ENCODE assay signal across 8 mouse cellular contexts in genomic region chr15:83998115-83998514, GRCm38 (mm10).
A peak's percentile ranks its signal among the peaks of the same experiment; 100 is the strongest.
DNase-seq lines count a peak whose midpoint lies in the region; ATAC-seq lines count a peak whose summit lies in the region.

No protein-coding gene starts in this region.

- peak overlapping the region; percentile 26; the same call in 1 of the 2 replicates for H3K4me2 ChIP-seq in neural tube, embryonic 14.5 days (ENCODE audit: low read depth, low read length)

- intact Hi-C loops in left cerebral cortex, postnatal 4 days (cut with DNase I), result loop anchor here (10.0 kb wide), 1 partner anchor 153 kb away; no protein-coding TSS in a partner anchor

- DNase-seq in heart, adult 11 months, result peak; percentile 96
- DNase-seq in heart, embryonic 10.5 days (ENCODE audit: low spot score), result no peak
- DNase-seq in forebrain, embryonic 10.5 days (ENCODE audit: extremely low spot score, low spot score), result peak; percentile 36
- peak; percentile 15 for DNase-seq in heart, postnatal 4 days
- peak; percentile 37 for DNase-seq in left cerebral cortex, postnatal 4 days

- 20% methylated on average over 19 of the region's 19 CpGs for WGBS in heart, embryonic 10.5 days
- 12% methylated on average over 19 of the region's 19 CpGs for WGBS in forebrain, embryonic 10.5 days
- WGBS in neural tube, embryonic 14.5 days, result 4% methylated on average over 19 of the region's 19 CpGs

- H3K9me3 ChIP-seq in heart, embryonic 10.5 days, result no peaks in the 10 kb centered on the region
- no peaks in the 10 kb centered on the region; the same call in 1 of the 2 replicates for H3K9me3 ChIP-seq in forebrain, embryonic 10.5 days
- no peaks in the 10 kb centered on the region for H3K9me3 ChIP-seq in neural tube, embryonic 14.5 days (ENCODE audit: control insufficient read depth, low read length)

- no peaks in the 10 kb centered on the region for H3K4me1 ChIP-seq in heart, embryonic 10.5 days
- peaks cover 24% of the 10 kb centered on the region for H3K4me1 ChIP-seq in forebrain, embryonic 10.5 days
- H3K4me1 ChIP-seq in neural tube, embryonic 14.5 days (ENCODE audit: control insufficient read depth, insufficient read depth, low read length), result peaks cover 16% of the 10 kb centered on the region; the same call in 1 of the 2 replicates

- ATAC-seq in neural tube, embryonic 14.5 days (ENCODE audit: low read depth), result peak; percentile 85
- ATAC-seq in activated CD4-positive, CD25-positive, alpha-beta regulatory T cell, adult 4 months, result no peak
- no peak for ATAC-seq in megakaryocyte progenitor cell, adult 5-6 weeks (replicated peaks; ENCODE audit: poor library complexity)

- H3K9ac ChIP-seq in neural tube, embryonic 14.5 days (replicated peaks; ENCODE audit: low read depth, low read length), result no peak overlapping the region

- peaks cover 43% of the 10 kb centered on the region for H3K27me3 ChIP-seq in heart, embryonic 10.5 days (ENCODE audit: insufficient read depth, poor library complexity, severe bottlenecking)
- peaks cover 36% of the 10 kb centered on the region for H3K27me3 ChIP-seq in forebrain, embryonic 10.5 days (ENCODE audit: poor library complexity, severe bottlenecking)
- no peaks in the 10 kb centered on the region for H3K27me3 ChIP-seq in neural tube, embryonic 14.5 days (ENCODE audit: control insufficient read depth, insufficient read depth, low read length)

- no peak overlapping the region for H3K4me3 ChIP-seq in heart, embryonic 10.5 days
- peak overlapping the region; percentile 38 for H3K4me3 ChIP-seq in forebrain, embryonic 10.5 days
- H3K4me3 ChIP-seq in neural tube, embryonic 14.5 days (ENCODE audit: low read depth, low read length), result no peak overlapping the region

- no peak overlapping the region for H3K27ac ChIP-seq in heart, embryonic 10.5 days
- peak overlapping the region; percentile 69 for H3K27ac ChIP-seq in forebrain, embryonic 10.5 days
- H3K27ac ChIP-seq in neural tube, embryonic 14.5 days (ENCODE audit: low read depth, low read length), result peak overlapping the region; percentile 70; the same call in 1 of the 2 replicates

- H3K36me3 ChIP-seq in heart, embryonic 10.5 days, result no peaks in the 10 kb centered on the region
- no peaks in the 10 kb centered on the region for H3K36me3 ChIP-seq in forebrain, embryonic 10.5 days (replicated peaks)
- no peaks in the 10 kb centered on the region for H3K36me3 ChIP-seq in neural tube, embryonic 14.5 days (ENCODE audit: control insufficient read depth, insufficient read depth, low read length)
